Mouse (Mus musculus) bone marrow macrophage, adult 2 months (primary cell): ENCODE data around the gene Zfp663.

ENCODE experiments used
- CTCF ChIP-seq: IDR thresholded peaks from 2 replicates; pipeline ENCODE4 v1.5.1; 2012; ENCODE audit warnings: low read depth, mild to moderate bottlenecking, low read length, moderate library complexity
- POLR2A ChIP-seq: IDR thresholded peaks from 2 replicates; pipeline ENCODE4 v1.6.1; 2012; ENCODE audit warnings: mild to moderate bottlenecking, low read depth, low read length, borderline replicate concordance

- TF ChIP-seq POLR2A = no peak
- TF ChIP-seq CTCF = no peak
Measured at GRCm38 (mm10) chr2:165305438-165305837, 63.1 kb downstream of the Zfp663 start.
